Mouse (Mus musculus) forebrain, embryonic 16.5 days (tissue): ENCODE measurements at regions not wholly inside any gene's neighbourhood (a gene's known extent, or its start where the extent isn't known, plus 50 kb on each side); places are given as distances from the start of the nearest gene placed in this dataset.

ENCODE experiments used
- ATAC-seq: fragments of 200-750 bp; cut with Nextera tagmentation; 2 replicates; pipeline ENCODE4 v1.8.0; 2017; ENCODE audit warnings: mild to moderate bottlenecking, moderate library complexity
- H3K27ac ChIP-seq: fragments of 300-500 bp; sonication (generic); 2 replicates; pipeline ENCODE4 v1.5.1; 2014; ENCODE audit warnings: low read length, control low read depth
- H3K27me3 ChIP-seq: fragments of 300-500 bp; sonication (generic); replicated peaks from 2 replicates; pipeline ENCODE4 v1.6.1; 2014; ENCODE audit warnings: low read length; ENCODE audit not compliant: control insufficient read depth, insufficient read depth
- H3K36me3 ChIP-seq: fragments of 300-500 bp; sonication (generic); 2 replicates; pipeline ENCODE4 v1.6.1; 2014; ENCODE audit not compliant: control insufficient read depth, insufficient read depth
- H3K4me1 ChIP-seq: fragments of 300-500 bp; sonication (generic); replicated peaks from 2 replicates; pipeline ENCODE4 v1.6.1; 2014; ENCODE audit warnings: low read length; ENCODE audit not compliant: control insufficient read depth, insufficient read depth
- H3K4me2 ChIP-seq: fragments of 300-500 bp; sonication (generic); 2 replicates; pipeline ENCODE4 v1.6.1; 2014; ENCODE audit warnings: mild to moderate bottlenecking, low read length, control low read depth
- H3K4me3 ChIP-seq: fragments of 300-500 bp; sonication (generic); replicated peaks from 2 replicates; pipeline ENCODE4 v1.5.1; 2014; ENCODE audit warnings: mild to moderate bottlenecking, low read length, control low read depth
- H3K9ac ChIP-seq: fragments of 300-500 bp; sonication (generic); replicated peaks from 2 replicates; pipeline ENCODE4 v1.6.1; 2014; ENCODE audit warnings: low read depth, low read length, control low read depth
- H3K9me3 ChIP-seq: fragments of 300-500 bp; sonication (generic); 2 replicates; pipeline ENCODE4 v1.6.1; 2016; ENCODE audit warnings: low read length; ENCODE audit not compliant: control insufficient read depth
- WGBS: fragments of 180-500 bp; shearing (Covaris S2); extraction: QIAGEN DNeasy Blood & Tissue Kit; methylation state at CpG from one replicate; pipeline ENCODE4 v1.1.7; 2014; 5-methylcytosine and 5-hydroxymethylcytosine counted together

DNA sequence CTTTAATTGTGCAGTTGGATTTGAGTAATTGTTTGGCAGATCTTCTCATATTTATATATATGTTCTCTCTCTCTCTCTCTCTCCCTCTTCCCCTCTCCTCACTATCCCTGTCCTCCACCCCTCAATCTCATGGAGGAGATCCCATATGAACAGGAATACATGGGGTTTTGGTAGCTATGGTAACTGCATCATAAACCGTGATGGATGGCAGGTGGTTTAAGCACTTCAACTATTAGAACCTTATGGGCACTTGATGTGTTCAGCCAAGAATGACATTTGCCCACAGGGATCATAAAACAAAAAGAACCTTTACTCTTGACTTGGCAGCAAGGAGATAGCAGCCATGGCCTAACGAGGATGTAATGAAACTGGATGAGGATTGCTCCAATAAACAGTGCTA lies 127.5 kb downstream of the Otol1 start:
- H3K4me1 ChIP-seq, result no peaks in the 10 kb centered on the region
- no peaks in the 10 kb centered on the region for H3K27me3 ChIP-seq
- H3K27ac ChIP-seq, result no peak overlapping the region
- no peak overlapping the region for H3K4me2 ChIP-seq
- no peak overlapping the region for H3K4me3 ChIP-seq
- WGBS, result 58% methylated on average over 2 of the region's 2 CpGs
- no peak for ATAC-seq
- no peaks in the 10 kb centered on the region for H3K9me3 ChIP-seq
- no peak overlapping the region for H3K9ac ChIP-seq
- no peaks in the 10 kb centered on the region for H3K36me3 ChIP-seq

DNA sequence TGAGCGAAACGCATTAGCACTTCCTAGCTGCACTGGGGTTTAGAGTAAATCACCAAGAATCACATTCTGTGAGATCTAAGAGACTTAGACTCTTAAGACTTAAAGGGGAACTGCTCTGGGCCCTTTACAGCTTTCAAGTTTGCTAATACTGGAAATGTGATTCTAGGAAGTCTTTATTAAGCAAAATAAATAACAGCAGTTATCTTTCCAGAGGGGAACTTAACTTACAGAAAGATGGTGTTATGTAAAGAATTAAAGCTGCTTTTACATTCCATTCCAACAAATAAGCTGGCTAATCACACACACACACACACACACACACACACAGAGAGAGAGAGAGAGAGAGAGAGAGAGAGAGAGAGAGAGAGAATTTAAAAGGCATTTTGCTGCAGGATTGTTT lies 131.1 kb downstream of the Otol1 start:
- H3K9me3 ChIP-seq, result no peaks in the 10 kb centered on the region
- no peak overlapping the region for H3K27ac ChIP-seq
- H3K9ac ChIP-seq, result no peak overlapping the region
- H3K4me3 ChIP-seq, result no peak overlapping the region
- no peak for ATAC-seq
- H3K4me2 ChIP-seq, result no peak overlapping the region
- no peaks in the 10 kb centered on the region for H3K4me1 ChIP-seq
- H3K36me3 ChIP-seq, result no peaks in the 10 kb centered on the region
- WGBS, result 84% methylated on average over 2 of the region's 2 CpGs
- H3K27me3 ChIP-seq, result no peaks in the 10 kb centered on the region

DNA sequence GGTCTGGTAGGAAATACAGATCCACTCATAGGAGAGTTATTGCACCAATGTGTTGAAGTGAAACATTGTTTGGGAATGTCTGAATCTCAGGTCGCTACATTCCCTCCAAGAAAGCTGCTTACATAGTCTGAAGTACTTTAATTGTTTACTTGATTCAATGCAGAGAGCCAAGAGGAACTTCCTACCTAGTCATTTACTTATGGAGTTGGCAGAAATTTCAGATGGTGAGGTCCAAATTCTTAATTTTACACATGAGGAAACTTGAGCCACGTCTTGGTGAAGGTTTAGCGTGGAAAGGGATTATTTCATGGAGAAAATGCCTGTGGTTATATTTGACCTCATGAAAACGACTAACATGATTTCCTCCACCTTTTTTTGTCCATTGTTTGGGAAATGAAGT lies 131.5 kb downstream of the Otol1 start:
- ATAC-seq, result no peak
- Histone ChIP-seq H3K4me1 (no peaks in the 10 kb centered on the region), H3K27ac (no peak overlapping the region), H3K9ac (no peak overlapping the region), H3K27me3 (no peaks in the 10 kb centered on the region), H3K4me3 (no peak overlapping the region), H3K4me2 (no peak overlapping the region), H3K36me3 (no peaks in the 10 kb centered on the region), H3K9me3 (no peaks in the 10 kb centered on the region)
- WGBS, result 51% methylated on average over 4 of the region's 4 CpGs

DNA sequence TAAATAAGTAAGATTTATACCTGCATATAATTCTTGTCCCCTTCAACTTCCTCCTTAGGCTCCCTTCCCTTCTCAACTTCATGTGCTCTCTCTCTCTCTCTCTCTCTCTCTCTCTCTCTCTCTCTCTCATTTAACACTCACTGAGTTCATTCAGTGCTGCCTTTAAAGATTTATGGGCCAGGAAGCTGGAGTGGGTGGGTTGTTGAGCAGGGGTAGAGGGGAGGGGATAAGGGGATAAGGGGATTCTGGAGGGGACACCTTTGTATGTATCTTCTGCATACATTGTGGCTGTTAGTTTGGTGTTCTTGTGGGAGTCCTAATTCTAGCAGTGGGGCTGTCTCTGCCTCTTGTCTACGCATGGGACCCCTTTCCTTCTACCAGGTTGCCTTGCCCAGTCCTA lies 138.3 kb downstream of the Otol1 start:
- H3K4me1 ChIP-seq, result no peaks in the 10 kb centered on the region
- 92% methylated on average over 1 of the region's 1 CpGs for WGBS
- H3K9me3 ChIP-seq, result no peaks in the 10 kb centered on the region
- no peak overlapping the region for H3K9ac ChIP-seq
- no peak overlapping the region for H3K4me2 ChIP-seq
- no peak for ATAC-seq
- H3K27ac ChIP-seq, result no peak overlapping the region
- H3K4me3 ChIP-seq, result no peak overlapping the region
- H3K27me3 ChIP-seq, result no peaks in the 10 kb centered on the region
- H3K36me3 ChIP-seq, result no peaks in the 10 kb centered on the region

DNA sequence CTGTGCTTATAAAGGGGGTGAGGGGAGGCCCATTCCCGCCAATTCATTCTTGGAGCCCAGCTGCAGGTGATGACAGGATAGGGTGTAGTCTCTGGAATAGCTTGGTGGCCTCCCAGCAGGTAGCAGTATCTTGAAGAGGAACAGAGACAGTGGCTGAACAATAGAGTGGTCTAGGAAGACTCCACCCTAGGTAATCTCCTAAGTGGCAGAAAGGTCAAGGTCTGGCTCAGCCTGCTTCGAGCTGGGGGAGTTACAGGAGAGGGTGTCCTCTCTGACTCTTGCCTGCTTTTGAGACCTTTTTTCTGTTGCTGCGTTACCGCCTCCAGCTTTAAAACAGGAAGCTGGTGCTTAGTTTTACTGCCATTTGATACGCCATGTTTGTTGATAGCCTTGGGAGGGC lies 143.7 kb downstream of the Otol1 start:
- Histone ChIP-seq H3K4me2 (no peak overlapping the region), H3K36me3 (no peaks in the 10 kb centered on the region), H3K27me3 (no peaks in the 10 kb centered on the region), H3K4me1 (no peaks in the 10 kb centered on the region), H3K27ac (no peak overlapping the region), H3K9ac (no peak overlapping the region), H3K4me3 (no peak overlapping the region), H3K9me3 (no peaks in the 10 kb centered on the region)
- no peak for ATAC-seq
- WGBS, result 89% methylated on average over 5 of the region's 5 CpGs

GRCm38 (mm10) chr3:70160043-70160442 lies 152.6 kb downstream of the Otol1 start:
- Histone ChIP-seq H3K4me2 (no peak overlapping the region), H3K9ac (no peak overlapping the region), H3K4me3 (no peak overlapping the region), H3K36me3 (no peaks in the 10 kb centered on the region), H3K9me3 (no peaks in the 10 kb centered on the region), H3K27ac (no peak overlapping the region), H3K4me1 (peaks cover 4% of the 10 kb centered on the region; the same call in 1 of the 2 replicates), H3K27me3 (no peaks in the 10 kb centered on the region)
- WGBS, result 22% methylated on average over 9 of the region's 9 CpGs
- 0 out of 2 replicates have a peak, but pooled peaks have one; percentile 49 for ATAC-seq

DNA sequence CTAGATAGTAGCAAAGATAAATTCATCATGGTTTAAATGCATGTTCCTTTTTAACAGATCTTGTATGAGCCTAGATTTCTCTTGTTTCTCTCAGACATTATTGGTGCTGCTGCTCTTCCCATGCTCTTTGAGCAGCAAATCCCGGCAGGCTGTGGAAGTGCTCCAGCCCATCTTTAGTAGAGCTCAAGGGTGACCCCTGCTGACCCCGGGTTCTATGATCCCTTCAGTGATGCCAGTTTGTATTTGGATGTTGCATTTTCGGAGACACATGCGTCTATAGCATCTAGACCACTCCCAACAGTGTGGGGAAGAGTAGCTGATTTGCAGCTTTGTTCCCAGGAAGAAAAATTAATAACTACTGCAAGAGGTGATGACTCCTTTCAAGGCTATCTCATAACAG lies 164.3 kb downstream of the Otol1 start:
- no peak for ATAC-seq
- H3K4me1 ChIP-seq, result no peaks in the 10 kb centered on the region

DNA sequence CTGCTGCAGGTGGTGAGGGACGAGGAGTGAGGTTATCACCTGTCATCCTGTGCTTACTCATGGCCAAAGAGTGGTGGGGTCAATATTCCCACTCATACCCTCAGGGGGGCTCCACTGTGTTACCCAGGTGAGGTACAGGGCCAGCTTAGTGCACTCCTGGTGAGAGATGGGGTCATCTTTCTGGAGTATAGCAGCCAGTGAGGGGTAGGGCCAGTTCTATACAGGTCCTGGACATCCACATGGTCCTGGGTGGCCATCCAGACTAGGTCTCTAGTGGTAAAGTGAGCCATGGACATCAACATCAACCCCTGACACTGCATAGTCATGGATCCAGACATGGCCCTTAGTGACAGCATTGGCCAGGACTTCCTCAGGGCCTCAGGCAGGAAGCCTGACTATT lies 169.0 kb downstream of the Otol1 start:
- Histone ChIP-seq H3K27ac (no peak overlapping the region), H3K4me2 (no peak overlapping the region), H3K27me3 (no peaks in the 10 kb centered on the region), H3K9ac (no peak overlapping the region), H3K4me1 (no peaks in the 10 kb centered on the region), H3K36me3 (no peaks in the 10 kb centered on the region), H3K9me3 (no peaks in the 10 kb centered on the region), H3K4me3 (no peak overlapping the region)
- 77% methylated on average over 1 of the region's 1 CpGs for WGBS
- no peak for ATAC-seq

More for the DNA sequence above, 164.3 kb downstream of the Otol1 start:
- no peak overlapping the region for H3K4me2 ChIP-seq
- 63% methylated on average over 4 of the region's 4 CpGs for WGBS
- no peaks in the 10 kb centered on the region for H3K36me3 ChIP-seq
- no peak overlapping the region for H3K27ac ChIP-seq
- H3K9me3 ChIP-seq, result no peaks in the 10 kb centered on the region
- H3K27me3 ChIP-seq, result no peaks in the 10 kb centered on the region
- no peak overlapping the region for H3K9ac ChIP-seq
- H3K4me3 ChIP-seq, result no peak overlapping the region

DNA sequence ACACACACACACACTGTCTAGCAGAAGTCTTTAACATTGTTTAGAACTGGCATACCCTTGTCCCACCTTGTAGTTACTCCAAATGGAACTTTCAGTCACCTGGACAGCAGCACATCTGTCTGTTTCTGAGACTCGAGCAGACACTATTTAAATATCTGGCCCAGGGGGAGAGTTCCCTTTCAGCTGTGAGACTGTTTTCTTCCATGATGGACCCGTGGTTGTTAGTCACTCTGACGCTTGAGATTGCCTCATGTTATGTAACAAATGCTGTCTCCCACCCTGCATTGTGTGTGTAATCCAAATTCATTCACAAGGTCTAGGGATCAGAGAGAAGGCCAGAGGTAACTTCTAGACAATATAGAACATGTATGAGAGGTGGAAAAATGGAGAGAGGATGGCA lies 174.2 kb downstream of the Otol1 start:
- H3K27me3 ChIP-seq, result no peaks in the 10 kb centered on the region
- no peak for ATAC-seq
- no peaks in the 10 kb centered on the region for H3K4me1 ChIP-seq
- WGBS, result 66% methylated on average over 3 of the region's 3 CpGs
- H3K9me3 ChIP-seq, result no peaks in the 10 kb centered on the region
- H3K4me3 ChIP-seq, result no peak overlapping the region
- H3K36me3 ChIP-seq, result no peaks in the 10 kb centered on the region
- H3K4me2 ChIP-seq, result no peak overlapping the region
- no peak overlapping the region for H3K27ac ChIP-seq
- no peak overlapping the region for H3K9ac ChIP-seq

GRCm38 (mm10) chr3:70190741-70191140 lies 183.3 kb downstream of the Otol1 start:
- Histone ChIP-seq H3K27me3 (no peaks in the 10 kb centered on the region), H3K9ac (no peak overlapping the region)
- no peak for ATAC-seq

More at GRCm38 (mm10) chr3:70190741-70191140, 183.3 kb downstream of the Otol1 start:
- no peak overlapping the region for H3K4me2 ChIP-seq
- no peaks in the 10 kb centered on the region for H3K36me3 ChIP-seq
- no peak overlapping the region for H3K27ac ChIP-seq
- no peaks in the 10 kb centered on the region for H3K9me3 ChIP-seq
- no peaks in the 10 kb centered on the region for H3K4me1 ChIP-seq
- H3K4me3 ChIP-seq, result no peak overlapping the region
